Mouse (Mus musculus) spleen, adult 2 months (tissue): Measurements from ENCODE around the gene Frmpd1.
A peak's percentile ranks its signal among the peaks of the same experiment; 100 is the strongest.

Source experiments
- CTCF ChIP-seq: fragments of 200-500 bp; IDR thresholded peaks from 2 replicates; pipeline ENCODE4 v1.5.1; 2011; ENCODE audit warnings: mild to moderate bottlenecking, inconsistent platforms; ENCODE audit not compliant: insufficient read depth, insufficient read length, insufficient replicate concordance; ENCODE audit errors: extremely low read depth
- POLR2A ChIP-seq: fragments of 200-500 bp; IDR thresholded peaks from 2 replicates; pipeline ENCODE4 v1.6.1; 2011; ENCODE audit warnings: low read depth, low read length, inconsistent platforms

- peak; percentile 79; the same call in 1 of the 2 replicates for TF ChIP-seq CTCF
- no peak for TF ChIP-seq POLR2A
These were observed 95.4 kb downstream of the Frmpd1 start for GRCm38 (mm10) chr4:45279981-45280548.
